Mouse (Mus musculus): ENCODE measurements around the gene Prickle2.

The Prickle2 gene

GRCm38 (mm10) chr6:92706145-92706466 is at the start of gene Prickle2:
Gene Prickle2 (minus strand): TSS chr6:92706155.
- peak; percentile 12 for DNase-seq

- DNase-seq = no peak
Observed at GRCm38 (mm10) chr6:92752737-92753136, 46.8 kb upstream of the Prickle2 start.

GRCm38 (mm10) chr6:92749420-92749819 is 43.5 kb upstream of the Prickle2 start:
- no peak for DNase-seq

- peak; percentile 23 for DNase-seq
Observed at GRCm38 (mm10) chr6:92743605-92744004, 37.6 kb upstream of the Prickle2 start.

GRCm38 (mm10) chr6:92737116-92737515 is 31.2 kb upstream of the Prickle2 start:
- no peak for DNase-seq

GRCm38 (mm10) chr6:92733651-92734050 is 27.7 kb upstream of the Prickle2 start:
- DNase-seq = no peak

GRCm38 (mm10) chr6:92728514-92728913 is 22.6 kb upstream of the Prickle2 start:
- peak; percentile 11 for DNase-seq

- peak; percentile 57 for DNase-seq
Observed at GRCm38 (mm10) chr6:92728084-92728483, 22.1 kb upstream of the Prickle2 start.

- DNase-seq = no peak
Observed at GRCm38 (mm10) chr6:92727351-92727986, 21.5 kb upstream of the Prickle2 start.

GRCm38 (mm10) chr6:92726121-92726520 is 20.2 kb upstream of the Prickle2 start:
- DNase-seq = no peak

GRCm38 (mm10) chr6:92724394-92724793 is 18.4 kb upstream of the Prickle2 start:
- DNase-seq = no peak

GRCm38 (mm10) chr6:92715806-92716205 is 9.9 kb upstream of the Prickle2 start:
- no peak for DNase-seq

GRCm38 (mm10) chr6:92714748-92715147 is 8.8 kb upstream of the Prickle2 start:
- no peak for DNase-seq

- DNase-seq = no peak
Observed at GRCm38 (mm10) chr6:92708137-92708536, 2.2 kb upstream of the Prickle2 start.

- DNase-seq = no peak
Observed at GRCm38 (mm10) chr6:92705353-92706144, 406 bp downstream of the Prickle2 start.

- no peak for DNase-seq
Observed at GRCm38 (mm10) chr6:92704810-92705209, 1.1 kb downstream of the Prickle2 start.

- DNase-seq = no peak
Observed at GRCm38 (mm10) chr6:92699491-92700209, 6.3 kb downstream of the Prickle2 start.

GRCm38 (mm10) chr6:92697807-92698206 is 8.1 kb downstream of the Prickle2 start:
- DNase-seq = no peak

GRCm38 (mm10) chr6:92687317-92687716 is 18.6 kb downstream of the Prickle2 start:
- no peak for DNase-seq

- no peak for DNase-seq
Observed at GRCm38 (mm10) chr6:92674394-92674925, 31.5 kb downstream of the Prickle2 start.

GRCm38 (mm10) chr6:92670518-92671147 is 35.3 kb downstream of the Prickle2 start:
- DNase-seq = no peak

- DNase-seq = no peak
Observed at GRCm38 (mm10) chr6:92669623-92670022, 36.3 kb downstream of the Prickle2 start.

GRCm38 (mm10) chr6:92667544-92667943 is 38.4 kb downstream of the Prickle2 start:
- DNase-seq = no peak

Data from cerebellum, adult 9-10 months (tissue).